Mouse (Mus musculus): Measurements from ENCODE around the gene Pcdh15.

Pcdh15 gene

DNA sequence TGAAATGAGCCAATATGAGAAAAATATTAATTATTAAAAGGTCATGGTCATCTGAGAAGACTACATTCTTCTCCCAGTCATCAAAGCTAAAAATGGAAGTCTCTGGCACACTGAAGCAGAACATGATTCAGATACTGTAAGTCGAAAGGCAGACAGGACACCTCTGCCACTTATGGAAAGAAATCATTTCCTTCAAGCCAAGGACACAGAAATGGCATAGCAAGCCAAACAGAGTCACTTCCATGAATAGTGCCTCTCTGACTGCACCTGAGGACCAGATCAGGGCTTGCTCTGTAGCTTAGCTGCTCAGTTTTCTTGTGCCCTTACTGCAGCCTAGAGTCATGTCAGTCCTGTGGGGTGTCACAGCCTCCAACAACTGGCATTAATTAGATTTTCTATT, 234.3 kb downstream of the Pcdh15 start:
- in situ Hi-C loops (cut with MboI; ENCODE audit: low sequenced_read_pairs): no loop called here

DNA sequence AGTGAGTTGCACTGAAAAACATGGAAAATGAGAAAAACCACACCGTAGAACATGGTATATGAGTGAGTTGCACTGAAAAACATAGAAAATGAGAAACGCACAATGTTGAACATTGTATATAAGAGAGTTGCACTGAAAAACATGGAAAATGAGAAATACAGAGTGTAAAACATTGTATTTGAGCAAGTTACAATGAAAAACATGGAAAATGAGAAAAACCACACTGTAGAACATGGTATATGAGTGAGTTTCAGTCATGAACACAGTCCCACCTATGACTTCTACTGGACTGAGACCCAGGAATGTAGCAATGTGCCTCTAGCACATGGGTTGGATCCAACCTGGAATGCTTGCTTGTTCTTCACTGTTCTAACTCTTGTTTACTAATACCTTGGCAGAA, 279.9 kb downstream of the Pcdh15 start:
- in situ Hi-C loops (cut with MboI; ENCODE audit: low sequenced_read_pairs): no loop called here

DNA sequence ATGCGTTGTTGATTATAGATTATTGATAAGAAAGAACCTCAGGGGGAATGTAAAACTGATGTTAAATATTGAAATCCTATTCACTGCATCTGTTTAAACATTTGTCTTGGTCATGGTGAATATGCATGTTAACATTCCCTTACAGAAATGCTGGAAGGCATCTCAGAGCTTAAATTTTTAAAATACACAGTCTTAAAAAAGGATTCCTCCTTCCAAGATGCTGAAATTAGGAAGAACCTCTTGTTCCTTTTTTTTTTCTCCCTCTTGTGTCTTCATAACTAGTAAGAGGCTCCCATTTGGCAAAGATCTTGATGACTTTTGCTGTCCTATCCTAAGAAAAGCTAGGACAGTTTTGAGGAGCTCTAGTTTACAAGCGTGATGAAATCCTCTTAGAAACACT, 284.9 kb downstream of the Pcdh15 start:
- in situ Hi-C loops (cut with MboI; ENCODE audit: low sequenced_read_pairs): no loop called here

DNA sequence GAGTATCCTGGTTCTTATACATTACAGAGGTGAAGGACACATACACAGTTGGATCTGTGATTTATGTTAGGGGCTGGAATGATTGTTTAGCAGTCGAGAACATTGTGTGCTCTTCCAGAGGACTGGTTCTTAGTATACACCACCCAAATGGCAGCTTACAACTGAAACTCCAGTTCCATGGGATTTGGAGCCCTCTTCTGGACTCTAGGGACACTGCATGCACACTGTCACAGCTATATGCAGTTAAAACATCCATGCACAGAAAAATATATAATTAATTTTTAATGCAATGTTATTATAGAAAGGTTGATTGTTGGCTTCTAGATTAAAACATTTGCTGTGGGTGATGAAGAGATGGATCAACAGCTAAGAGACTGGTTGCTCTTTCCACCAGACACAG, 301.3 kb downstream of the Pcdh15 start:
- in situ Hi-C loops (cut with MboI; ENCODE audit: low sequenced_read_pairs): no loop called here

DNA sequence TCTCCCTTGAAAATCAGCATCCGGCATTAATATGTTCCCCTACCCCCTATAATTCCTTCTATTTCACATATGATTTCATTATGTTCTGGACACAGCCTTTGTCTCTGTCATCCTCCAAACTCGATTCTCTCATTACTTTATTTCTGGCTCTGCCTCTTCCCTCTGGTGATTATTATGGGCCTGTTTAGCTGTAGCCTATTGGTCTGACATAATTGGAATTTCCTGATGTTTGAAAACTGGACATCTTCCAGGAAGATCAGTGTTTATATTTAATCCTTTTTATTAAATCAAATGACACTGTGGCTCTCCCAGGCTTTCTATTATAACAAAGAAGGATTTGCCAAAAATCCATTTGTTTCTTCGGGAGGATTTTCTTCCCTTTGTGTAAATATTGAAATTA, 326.3 kb downstream of the Pcdh15 start:
- in situ Hi-C loops (cut with MboI; ENCODE audit: low sequenced_read_pairs): no loop called here

DNA sequence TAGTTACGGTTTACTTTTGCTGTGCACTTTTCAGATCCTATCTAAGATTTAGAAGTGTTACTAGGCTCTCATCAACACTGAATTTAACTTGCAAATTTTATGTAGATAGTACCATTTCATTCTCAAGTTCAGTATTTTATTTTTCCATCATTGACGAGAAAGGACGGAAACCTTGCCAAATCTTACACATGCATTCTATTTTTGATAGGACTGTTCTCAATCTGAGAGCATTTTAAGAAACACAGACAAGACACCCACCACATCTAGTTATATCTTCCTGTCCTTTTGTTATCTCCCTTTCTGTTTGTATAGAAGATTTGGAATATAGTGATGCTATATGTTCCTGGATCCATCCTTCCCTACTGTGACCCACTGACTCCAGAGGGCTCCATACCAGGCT, 332.2 kb downstream of the Pcdh15 start:
- in situ Hi-C loops (cut with MboI; ENCODE audit: low sequenced_read_pairs): no loop called here

DNA sequence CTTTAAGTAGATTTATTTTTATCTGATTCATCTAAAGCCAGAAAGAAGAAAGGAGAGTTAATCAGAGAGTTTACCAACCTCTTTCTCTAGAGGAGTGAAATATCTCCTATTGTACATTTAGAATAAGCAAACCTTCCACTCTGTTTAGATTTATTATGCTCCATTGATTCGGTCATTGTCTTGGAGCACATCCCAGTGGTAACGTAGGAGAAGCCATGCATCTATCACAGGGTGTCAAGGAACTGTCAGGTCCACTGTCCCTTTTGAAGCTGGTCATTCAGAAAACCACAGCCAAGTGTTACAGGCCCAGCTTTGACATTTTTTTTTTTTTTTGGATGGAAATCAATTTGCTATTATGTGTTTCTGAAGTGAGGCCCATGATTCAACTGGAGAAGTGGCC, 384.9 kb downstream of the Pcdh15 start:
- in situ Hi-C loops (cut with MboI; ENCODE audit: low sequenced_read_pairs): no loop called here

DNA sequence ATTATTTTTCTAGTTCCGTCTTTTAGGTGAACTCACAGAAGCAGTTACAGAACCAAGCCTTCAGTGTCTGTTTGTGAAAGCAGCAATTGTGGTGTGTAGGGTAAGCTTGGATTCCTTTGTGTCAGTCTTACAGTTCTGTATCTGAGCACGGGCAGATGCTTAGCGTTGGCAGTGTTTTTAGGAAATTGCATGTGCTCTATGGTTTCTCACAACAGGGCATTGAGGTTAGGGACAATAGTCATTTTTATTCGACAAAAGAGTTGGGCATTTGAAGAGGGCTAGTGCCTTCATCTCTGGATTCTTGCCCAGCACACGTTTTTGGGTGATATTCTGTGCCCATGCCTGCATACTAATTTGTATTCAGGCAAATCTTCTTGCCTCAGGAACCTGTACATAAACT, 392.5 kb downstream of the Pcdh15 start:
- in situ Hi-C loops (cut with MboI; ENCODE audit: low sequenced_read_pairs): no loop called here

DNA sequence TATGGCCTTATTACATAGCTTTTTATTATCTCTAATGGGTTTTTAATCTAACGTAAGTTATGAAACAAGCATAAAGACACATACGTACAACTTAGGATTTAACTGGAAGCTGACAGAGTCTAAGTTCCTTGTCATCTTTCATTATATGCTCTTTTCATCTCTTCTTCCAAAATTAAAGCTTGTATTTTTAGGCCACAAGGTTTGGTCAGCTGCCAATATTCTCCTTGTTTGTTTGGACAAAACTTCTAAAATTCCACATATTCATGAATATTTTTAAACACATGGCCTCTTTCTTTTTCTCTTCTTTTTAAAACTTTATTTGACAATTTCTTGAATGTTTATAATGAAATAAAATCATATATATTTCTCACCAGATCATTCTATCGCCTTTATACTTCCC, 415.7 kb downstream of the Pcdh15 start:
- in situ Hi-C loops (cut with MboI; ENCODE audit: low sequenced_read_pairs): no loop called here

DNA sequence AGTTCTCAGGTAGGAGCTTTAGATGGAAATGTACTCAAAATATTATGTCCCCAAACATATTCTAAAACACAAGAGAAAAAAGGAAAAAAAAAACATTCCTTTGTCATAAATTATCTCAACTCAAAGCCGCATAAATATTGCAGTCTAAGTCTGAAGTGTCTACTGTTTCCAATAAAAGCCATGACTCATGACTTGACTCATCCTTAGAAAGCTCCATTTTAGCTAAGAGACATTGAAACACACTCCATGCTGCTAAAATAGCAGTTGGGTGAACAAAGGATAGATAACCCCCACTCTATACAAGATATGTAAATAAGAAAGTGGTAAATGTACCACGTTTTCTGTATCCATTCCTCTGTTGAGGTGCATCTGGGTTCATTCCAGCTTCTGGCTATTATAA, 416.6 kb downstream of the Pcdh15 start:
- in situ Hi-C loops (cut with MboI; ENCODE audit: low sequenced_read_pairs): no loop called here

DNA sequence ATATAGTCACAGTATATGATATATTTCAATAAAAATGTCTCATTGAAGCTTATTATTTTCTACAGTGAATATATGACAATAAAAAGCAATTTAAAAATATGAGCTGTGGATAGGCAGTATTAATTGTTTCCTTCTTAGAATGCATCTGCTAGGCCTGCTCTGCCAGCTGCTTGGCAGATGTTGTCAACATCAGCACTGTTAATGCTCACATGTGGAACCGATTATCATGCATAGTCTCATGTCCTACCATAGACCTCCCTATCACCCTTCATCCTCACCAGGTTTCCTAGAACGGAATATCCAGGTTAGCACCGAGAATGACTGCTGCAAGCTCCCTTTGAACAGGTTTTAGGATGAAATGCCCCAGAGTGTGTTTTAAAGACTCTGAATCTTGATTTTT, 420.3 kb downstream of the Pcdh15 start:
- in situ Hi-C loops (cut with MboI; ENCODE audit: low sequenced_read_pairs): no loop called here

DNA sequence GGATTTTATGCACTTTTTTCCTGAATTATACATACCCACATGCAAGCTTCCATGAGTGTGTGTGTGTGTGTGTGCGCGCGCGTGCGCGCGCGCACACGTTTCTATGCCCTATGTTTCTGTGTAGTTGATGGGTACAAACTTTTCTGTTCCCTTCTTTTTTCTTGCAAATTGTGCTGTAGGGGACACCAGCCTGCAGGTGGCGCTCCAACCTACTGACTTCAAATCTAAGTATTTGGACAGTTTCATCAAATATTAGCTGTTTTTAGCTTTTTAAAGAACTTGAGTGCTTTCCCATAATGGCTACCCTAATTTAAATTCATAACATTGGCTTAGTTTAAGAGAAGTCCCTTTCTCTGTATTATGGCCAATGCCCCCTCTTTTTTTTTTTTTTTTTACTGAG, 453.7 kb downstream of the Pcdh15 start:
- in situ Hi-C loops (cut with MboI; ENCODE audit: low sequenced_read_pairs): no loop called here

DNA sequence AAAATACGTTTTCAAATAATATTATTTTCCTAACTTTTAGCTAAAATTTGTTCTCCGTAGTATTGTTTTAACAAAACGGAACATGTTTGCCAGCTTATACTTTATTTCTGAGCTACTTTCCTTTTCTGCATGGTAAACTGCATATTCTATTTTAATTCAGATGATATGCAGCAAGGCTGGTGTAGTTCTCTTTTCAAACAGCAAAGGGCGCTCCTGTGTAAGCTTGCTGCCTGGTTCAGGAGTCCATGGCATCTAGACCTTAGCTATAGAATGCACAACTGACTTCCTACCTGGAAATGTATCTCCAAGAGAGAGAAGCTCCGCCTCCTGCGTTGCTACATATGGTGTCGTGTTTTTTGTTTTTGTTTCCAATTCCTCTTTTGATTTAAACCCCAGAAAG, 465.1 kb downstream of the Pcdh15 start:
- in situ Hi-C loops (cut with MboI; ENCODE audit: low sequenced_read_pairs): no loop called here

DNA sequence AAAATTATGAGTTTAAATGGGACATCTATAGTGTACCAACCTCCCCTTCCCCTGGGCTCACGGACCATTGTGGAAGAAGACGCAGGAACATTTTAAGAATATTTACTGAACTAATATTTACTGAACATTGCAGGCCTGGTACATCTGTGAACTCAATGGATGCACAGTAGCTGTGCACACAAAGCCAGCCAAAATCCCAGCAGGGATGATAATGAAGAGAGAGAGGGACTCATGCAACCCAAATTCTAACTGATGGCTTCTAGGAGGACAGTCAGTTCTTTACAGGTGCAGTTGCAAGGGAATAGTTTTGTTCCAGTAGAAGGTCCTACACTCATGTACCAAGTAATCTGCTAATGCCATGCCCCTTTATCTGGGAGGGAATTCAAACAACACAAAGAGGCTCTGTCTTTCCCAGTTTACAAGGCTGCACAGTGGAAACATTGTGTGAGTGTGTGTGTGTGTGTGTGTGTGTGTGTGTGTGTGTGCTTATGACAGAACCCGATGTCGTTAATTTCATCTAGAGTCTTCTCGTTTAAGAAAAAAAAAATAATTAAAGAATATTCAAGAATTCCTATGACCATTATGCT, 475.7 kb downstream of the Pcdh15 start:
- in situ Hi-C loops (cut with MboI; ENCODE audit: low sequenced_read_pairs): no loop called here

DNA sequence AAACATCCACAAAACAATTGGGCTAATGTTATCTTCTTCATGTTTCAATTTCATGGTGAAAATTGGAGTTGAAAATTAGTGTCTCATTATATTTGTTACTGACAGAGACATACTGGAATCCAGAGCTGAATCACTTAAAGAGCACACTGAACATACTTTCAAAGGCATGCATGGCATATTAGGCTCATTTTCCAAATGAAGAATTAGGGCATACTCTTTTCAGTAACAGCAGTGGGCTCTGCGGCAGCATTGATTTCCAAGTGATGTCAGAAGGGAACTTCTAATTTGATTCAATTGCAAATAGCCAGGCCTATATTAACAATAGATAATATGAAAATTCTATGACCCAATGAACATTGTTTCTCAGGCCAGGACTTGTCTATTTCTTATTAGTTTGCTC, 568.4 kb downstream of the Pcdh15 start:
- in situ Hi-C loops (cut with MboI; ENCODE audit: low sequenced_read_pairs): no loop called here

DNA sequence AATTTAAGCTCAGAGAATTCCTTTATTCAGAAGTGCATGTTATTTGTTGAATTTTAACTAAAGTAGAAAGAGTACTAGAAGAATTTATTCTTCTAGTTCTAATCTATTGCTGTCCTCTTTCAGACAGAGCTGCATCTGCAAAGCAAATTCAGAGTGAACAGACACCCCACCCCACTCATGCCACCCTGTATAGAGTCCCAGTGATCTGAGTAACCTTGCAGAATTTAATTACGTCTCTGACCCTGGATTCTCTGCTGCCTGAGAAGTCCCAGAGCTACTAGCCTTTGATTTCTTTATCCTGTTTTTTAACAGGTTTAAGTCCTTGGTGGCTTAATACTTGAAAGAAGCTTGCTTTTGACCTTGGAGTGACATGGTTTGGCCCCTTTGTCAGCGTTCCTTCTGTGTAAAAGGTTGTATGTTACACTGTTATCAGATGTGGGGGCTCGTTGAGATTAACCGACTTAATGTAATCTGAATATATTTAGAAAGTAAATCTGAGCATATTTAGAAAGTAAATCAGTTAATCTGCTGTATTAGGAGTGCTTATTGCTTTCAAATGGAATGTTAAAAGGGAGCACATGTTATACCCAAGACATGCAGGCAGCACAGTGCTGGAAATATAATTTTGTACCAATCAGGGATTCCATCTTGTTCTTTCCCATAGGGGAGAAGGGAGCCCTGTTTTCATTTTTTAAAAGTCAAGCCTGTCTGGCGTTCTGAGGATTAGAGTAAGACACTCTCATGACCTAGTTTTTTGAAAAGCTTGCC, 601.6 kb downstream of the Pcdh15 start:
- in situ Hi-C loops (cut with MboI; ENCODE audit: low sequenced_read_pairs): no loop called here

DNA sequence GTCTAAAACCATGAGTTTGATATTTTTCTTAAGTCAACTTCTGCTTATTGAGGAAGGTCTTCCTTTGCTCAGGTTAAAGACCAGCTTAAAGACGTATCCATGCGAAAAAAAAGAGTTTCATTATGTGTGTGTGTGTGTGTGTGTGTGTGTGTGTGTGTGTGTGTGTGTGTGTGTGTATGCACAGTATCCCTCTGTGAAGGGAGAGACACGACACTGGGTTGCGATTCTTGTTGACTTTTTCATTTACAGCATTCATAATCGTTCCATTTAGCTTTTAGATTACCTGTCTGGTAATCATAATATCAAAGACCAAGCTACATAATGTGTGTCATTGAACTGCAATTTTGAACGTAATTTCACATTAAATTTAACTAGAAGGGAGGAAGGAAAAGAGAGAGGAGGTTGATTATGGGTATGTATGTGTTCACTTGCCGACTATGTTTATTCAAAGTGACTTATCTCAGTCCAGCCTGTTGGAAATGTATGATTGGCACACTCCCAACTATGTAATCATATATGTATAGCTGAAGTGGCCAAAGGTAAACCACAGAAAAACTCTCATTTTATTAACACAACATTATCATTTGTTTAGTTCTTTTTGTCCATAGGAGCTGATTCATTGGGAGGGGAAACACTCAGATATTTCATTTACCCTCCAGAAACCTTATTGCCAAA, 626.6 kb downstream of the Pcdh15 start:
- in situ Hi-C loops (cut with MboI; ENCODE audit: low sequenced_read_pairs): no loop called here

DNA sequence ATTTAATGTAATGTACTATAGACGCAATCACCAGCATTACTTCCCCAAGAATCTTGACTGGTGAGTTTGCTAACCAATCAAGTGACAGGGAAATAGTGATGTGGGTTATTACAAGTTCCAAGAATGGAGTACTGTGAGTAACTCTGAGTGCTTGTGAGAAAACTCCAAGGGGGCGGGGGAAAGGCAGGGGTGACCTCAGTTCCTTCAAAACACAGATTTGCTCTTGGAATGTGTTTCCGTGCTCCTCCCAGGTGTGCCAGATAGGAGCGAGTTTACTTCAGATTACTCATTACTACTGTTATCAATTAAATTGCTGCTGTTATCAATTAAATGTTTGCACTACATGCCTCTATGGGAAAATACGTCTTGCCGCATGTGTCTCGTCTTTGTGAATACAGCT, 634.1 kb downstream of the Pcdh15 start:
- in situ Hi-C loops (cut with MboI; ENCODE audit: low sequenced_read_pairs): no loop called here

DNA sequence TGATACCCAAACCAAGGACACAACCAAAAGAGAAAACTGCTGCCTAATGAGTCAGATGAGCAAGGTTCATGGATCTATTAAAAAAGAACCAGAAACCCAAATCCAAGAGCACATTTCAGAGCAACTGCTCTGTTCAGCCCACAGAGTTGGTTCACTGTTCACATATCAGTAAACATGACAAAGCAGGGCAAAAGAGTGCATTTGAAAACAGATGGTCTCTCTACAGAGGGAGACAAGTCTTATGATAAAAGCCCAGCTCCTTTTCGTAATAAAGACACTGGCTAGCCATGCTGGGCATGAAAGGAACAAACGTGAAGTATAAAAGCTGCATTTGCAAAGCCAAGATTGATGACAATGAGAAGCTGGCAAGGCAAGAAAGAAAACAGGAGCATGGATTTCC, 649.9 kb downstream of the Pcdh15 start:
- in situ Hi-C loops (cut with MboI; ENCODE audit: low sequenced_read_pairs): no loop called here

DNA sequence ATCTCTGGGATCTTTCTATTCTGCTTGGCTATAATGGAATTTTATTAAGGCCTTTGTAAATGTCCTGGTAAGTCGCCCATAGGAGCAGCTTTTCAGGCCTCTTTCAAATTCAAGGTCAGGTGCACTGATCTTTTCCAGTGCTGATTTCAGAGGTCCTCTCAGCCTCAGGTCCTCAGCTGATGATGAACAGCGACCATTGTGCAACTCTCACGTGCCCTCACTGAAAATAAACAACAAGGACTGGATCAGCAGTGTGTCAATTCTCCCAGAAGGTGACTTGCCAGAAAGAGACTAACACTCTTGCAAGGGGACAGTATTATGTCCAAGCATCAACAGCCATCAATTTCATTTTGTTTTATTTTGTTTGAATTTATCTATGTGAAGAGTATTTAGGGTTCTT, 654.7 kb downstream of the Pcdh15 start:
- in situ Hi-C loops (cut with MboI; ENCODE audit: low sequenced_read_pairs): no loop called here

DNA sequence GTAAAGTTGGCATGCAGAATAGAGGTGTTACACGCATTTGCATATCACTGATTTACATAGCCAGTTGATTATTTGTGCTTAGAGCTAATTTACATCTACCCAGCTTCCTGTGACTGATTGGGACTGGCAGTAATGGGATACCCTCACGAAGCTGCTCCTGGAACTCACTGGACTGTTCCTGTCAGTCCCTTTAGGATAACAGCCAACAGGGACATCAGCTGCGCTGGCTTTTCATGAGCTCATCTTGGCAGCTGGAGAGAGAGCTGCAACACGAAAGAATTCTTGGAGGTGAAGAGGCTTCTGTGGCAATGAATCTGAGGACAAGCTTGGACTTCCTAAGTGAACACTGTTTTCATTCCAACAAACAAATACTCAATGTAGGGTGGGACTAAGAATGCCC, 683.8 kb downstream of the Pcdh15 start:
- in situ Hi-C loops (cut with MboI; ENCODE audit: low sequenced_read_pairs): no loop called here

DNA sequence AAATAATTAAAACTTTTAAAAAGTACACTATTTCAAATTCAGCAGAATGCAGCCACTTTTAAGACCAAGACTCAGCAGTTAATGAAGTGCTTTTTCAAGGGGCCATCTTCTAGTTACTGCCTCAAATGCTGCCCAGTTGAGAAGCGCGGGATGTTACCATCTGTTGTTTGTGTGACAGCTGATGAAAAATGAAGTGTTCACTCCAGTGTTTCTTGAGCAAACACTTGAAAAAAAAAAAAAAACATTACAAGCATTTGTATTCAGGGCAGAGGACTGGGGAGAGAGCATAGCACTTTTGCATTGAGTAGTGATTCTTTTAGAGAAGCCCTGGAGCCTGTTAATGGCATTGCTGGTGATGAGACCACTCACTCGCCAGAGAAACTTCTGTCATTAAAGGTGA, 689.0 kb downstream of the Pcdh15 start:
- in situ Hi-C loops (cut with MboI; ENCODE audit: low sequenced_read_pairs): no loop called here
